Mouse (Mus musculus): ENCODE results near the gene Fbxl16. TPM values are rescaled to one million over a fixed set of nuclear protein-coding genes. Genes with fewer than 3 reads are reported as not detected.

The Fbxl16 gene
- total RNA-seq, 4 experiments from 2014 or later = 603 to 725 (median 681) TPM

GRCm38 (mm10) chr17:25869954-25870353, 61.1 kb downstream of the Fbxl16 start:
- DNase-seq (ENCODE audit: low spot score in 2 of 2) = peak in 1 of 2 experiments; percentile 4

Small RNA genes lying within 50 kb of the gene (microRNA-seq; reads per million reads assigned to microRNA genes)
- 2.2 to 5.0 reads per million in 2 experiments for gene Mir3082
- gene Mir6966 = 2.1 to 2.2 reads per million in 2 experiments

Other genes starting within 250 kb of the Fbxl16 start
- 10 to 100 TPM; 49.8 to 68.7 (median 54.9) TPM for gene Sox8, start 238.4 kb upstream of the Fbxl16 start, total RNA-seq (2022)
- gene Lmf1, start 230.0 kb upstream of the Fbxl16 start, total RNA-seq (2022) = 10 to 100 TPM; 22.0 to 26.3 (median 24.6) TPM
- 100 to 1,000 TPM; 125 to 148 (median 137) TPM for gene Gng13, start 91.9 kb upstream of the Fbxl16 start, total RNA-seq (2022)
- 1 to 10 TPM; 1.8 to 3.1 (median 2.1) TPM for gene Chtf18, start 81.7 kb upstream of the Fbxl16 start, total RNA-seq (2022)
- gene Rpusd1, start 81.4 kb upstream of the Fbxl16 start, total RNA-seq (2022) = 10 to 100 TPM; 55.9 to 61.2 (median 58.2) TPM
- 1 to 10 TPM in 1 of 4 experiments, under 1 TPM in 3; 0.30 to 1.1 (median 0.70) TPM for gene Mslnl, start 73.0 kb upstream of the Fbxl16 start, total RNA-seq (2022)
- gene Msln, start 54.7 kb upstream of the Fbxl16 start, total RNA-seq (2022) = 1 to 10 TPM; 2.3 to 4.9 (median 2.6) TPM
- gene Narfl, start 35.3 kb upstream of the Fbxl16 start, total RNA-seq (2022) = 10 to 100 TPM; 32.1 to 40.6 (median 37.2) TPM
- gene Haghl, start 23.4 kb upstream of the Fbxl16 start, total RNA-seq (2022) = 100 to 1,000 TPM; 120 to 140 (median 140) TPM
- under 1 TPM in 3 of 4 experiments, not detected in 1; 0.37 to 0.84 (median 0.37) TPM for gene Ccdc78, start 22.5 kb upstream of the Fbxl16 start, total RNA-seq (2022)
- 10 to 100 TPM; 83.6 to 99.1 (median 88.6) TPM for gene Fam173a, start 16.2 kb upstream of the Fbxl16 start, total RNA-seq (2022)
- gene AC134908.4, start 13.4 kb upstream of the Fbxl16 start, total RNA-seq (2022) = 1 to 10 TPM in 2 of 4 experiments, not detected in 2; 1.8 to 3.3 TPM
- gene Metrn, start 11.9 kb upstream of the Fbxl16 start, total RNA-seq (2022) = 10 to 100 TPM; 83.0 to 89.4 (median 88.3) TPM
- gene Wdr24, start 14.5 kb downstream of the Fbxl16 start, total RNA-seq (2022) = 10 to 100 TPM; 22.1 to 28.5 (median 26.8) TPM
- gene Jmjd8, start 19.8 kb downstream of the Fbxl16 start, total RNA-seq (2022) = 10 to 100 TPM; 52.6 to 63.8 (median 56.4) TPM
- 100 to 1,000 TPM; 168 to 175 (median 172) TPM for gene Stub1, start 24.3 kb downstream of the Fbxl16 start, total RNA-seq (2022)
- 10 to 100 TPM; 32.6 to 42.3 (median 37.5) TPM for gene Rhbdl1, start 28.2 kb downstream of the Fbxl16 start, total RNA-seq (2022)
- gene Gm20683, start 32.7 kb downstream of the Fbxl16 start, total RNA-seq (2022) = 10 to 100 TPM; 19.4 to 25.5 (median 21.2) TPM
- gene Rhot2, start 35.8 kb downstream of the Fbxl16 start, total RNA-seq (2022) = 10 to 100 TPM; 59.9 to 86.5 (median 78.9) TPM
- gene Wdr90, start 52.4 kb downstream of the Fbxl16 start, total RNA-seq (2022) = 10 to 100 TPM; 23.4 to 29.1 (median 24.5) TPM
- 10 to 100 TPM; 16.8 to 25.2 (median 19.0) TPM for gene Mcrip2, start 59.7 kb downstream of the Fbxl16 start, total RNA-seq (2022)
- 10 to 100 TPM; 31.4 to 37.3 (median 34.6) TPM for gene Mettl26, start 66.0 kb downstream of the Fbxl16 start, total RNA-seq (2022)
- gene Wfikkn1, start 71.8 kb downstream of the Fbxl16 start, total RNA-seq (2022) = 1 to 10 TPM; 1.4 to 3.2 (median 1.5) TPM
- gene Rab40c, start 110.6 kb downstream of the Fbxl16 start, total RNA-seq (2022) = 10 to 100 TPM; 39.7 to 46.1 (median 45.1) TPM
- 100 to 1,000 TPM; 104 to 113 (median 104) TPM for gene Pigq, start 135.9 kb downstream of the Fbxl16 start, total RNA-seq (2022)
- gene Nhlrc4, start 135.9 kb downstream of the Fbxl16 start, total RNA-seq (2022) = under 1 TPM; 0.41 to 0.74 (median 0.48) TPM
- gene A930017K11Rik, start 143.5 kb downstream of the Fbxl16 start, total RNA-seq (2022) = 1 to 10 TPM in 3 of 4 experiments, under 1 TPM in 1; 0.63 to 1.8 (median 1.4) TPM
- 10 to 100 TPM; 34.3 to 50.9 (median 46.4) TPM for gene Capn15, start 176.7 kb downstream of the Fbxl16 start, total RNA-seq (2022)